Mouse (Mus musculus): Measurements from ENCODE around the gene Kctd2.
"Not testable (repeated sequence)": the region's sequence is repeated elsewhere in the genome, so short reads cannot be mapped to it uniquely, and the experiment has no call there.

Gene Kctd2

GRCm38 (mm10) chr11:115439326-115439725, 19.4 kb downstream of the Kctd2 start:
- DNase-seq (ENCODE audit: low read depth, low spot score) = no peak

DNA sequence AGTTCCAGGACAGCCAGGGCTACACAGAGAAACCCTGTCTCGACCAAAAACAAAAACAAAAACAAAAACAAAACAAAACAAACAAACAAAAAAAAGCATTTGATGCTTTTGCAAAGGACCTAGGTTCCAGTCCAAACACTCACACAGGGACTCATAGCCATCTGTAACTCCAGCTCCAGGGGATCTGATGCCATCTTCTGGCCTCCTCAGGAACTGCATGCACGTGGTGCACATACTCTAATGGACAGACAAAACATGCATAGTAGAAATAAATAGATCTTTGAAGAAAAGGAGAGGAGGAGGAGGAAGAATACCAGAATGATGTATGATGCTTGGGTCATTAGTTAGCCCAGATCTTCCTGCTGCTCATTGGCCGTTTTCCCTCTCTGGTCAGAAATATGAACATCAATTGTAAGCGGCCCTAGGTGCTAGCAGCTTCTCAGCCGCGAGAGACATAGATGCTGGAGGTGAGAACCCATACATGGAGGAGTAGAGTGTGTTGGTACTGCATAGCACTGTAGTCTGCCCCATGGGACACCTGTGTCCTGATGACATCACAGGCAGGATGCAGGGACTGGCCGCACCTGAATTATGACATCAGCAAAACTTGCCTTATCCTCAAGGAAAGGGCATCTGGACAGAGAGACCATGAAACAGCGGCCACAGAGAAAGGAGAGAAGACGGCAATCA, 20.1 kb downstream of the Kctd2 start, which contains the start of gene Trim80:
Trim80 (plus strand) TSS at position 640 of the 690 bp plus-strand sequence.
- no peak for DNase-seq (ENCODE audit: low read depth, low spot score)

DNA sequence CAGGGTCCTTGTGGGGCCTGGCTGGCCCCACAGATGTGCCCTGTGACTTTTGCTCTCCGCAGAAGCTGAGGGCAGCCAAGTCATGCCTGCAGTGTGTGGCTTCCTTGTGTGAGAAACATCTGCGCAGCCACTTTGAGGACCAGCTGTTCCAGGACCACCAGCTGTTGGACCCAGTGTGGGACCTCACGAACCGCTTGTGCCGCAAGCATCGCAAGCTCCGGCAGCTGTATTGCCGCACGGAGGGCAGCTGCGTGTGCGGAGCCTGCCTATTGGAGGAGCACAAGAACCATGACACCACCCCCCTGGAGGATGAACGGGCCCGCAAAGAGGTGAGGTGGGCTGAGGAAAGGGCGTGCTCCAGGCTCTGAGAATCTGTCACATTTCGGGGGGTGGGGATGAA, 21.5 kb downstream of the Kctd2 start:
- no peak for DNase-seq (ENCODE audit: low read depth, low spot score)

GRCm38 (mm10) chr11:115446906-115447305, 27.0 kb downstream of the Kctd2 start:
- no peak for DNase-seq (ENCODE audit: low read depth, low spot score)

GRCm38 (mm10) chr11:115447321-115447885, 27.5 kb downstream of the Kctd2 start:
- no peak for DNase-seq (ENCODE audit: low read depth, low spot score)

- DNase-seq (ENCODE audit: low read depth, low spot score) = no peak
These were observed 28.1 kb downstream of the Kctd2 start for GRCm38 (mm10) chr11:115448075-115448474.

DNA sequence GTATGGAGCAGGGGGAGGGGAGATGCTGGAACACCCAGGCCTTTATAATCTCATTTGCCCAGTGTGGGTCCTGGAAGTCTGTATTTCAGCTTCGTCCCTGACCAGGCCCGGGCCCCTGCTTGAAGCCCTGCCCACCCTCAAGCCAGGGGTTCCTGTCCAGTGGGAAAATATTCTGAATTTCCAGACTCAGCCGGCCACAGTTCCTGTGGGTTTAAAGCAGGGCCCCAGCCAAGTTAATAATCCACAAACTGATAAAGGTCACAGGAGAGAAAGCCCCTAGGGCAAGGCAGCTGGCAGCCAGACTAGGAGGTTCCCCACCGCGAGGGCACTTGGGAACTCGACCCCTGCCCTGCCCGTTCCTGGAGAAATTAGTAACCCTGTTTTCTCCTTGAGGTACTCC, 29.1 kb downstream of the Kctd2 start:
- DNase-seq (ENCODE audit: low read depth, low spot score) = no peak

GRCm38 (mm10) chr11:115450176-115450575, 30.2 kb downstream of the Kctd2 start:
- DNase-seq (ENCODE audit: low read depth, low spot score) = no peak

DNA sequence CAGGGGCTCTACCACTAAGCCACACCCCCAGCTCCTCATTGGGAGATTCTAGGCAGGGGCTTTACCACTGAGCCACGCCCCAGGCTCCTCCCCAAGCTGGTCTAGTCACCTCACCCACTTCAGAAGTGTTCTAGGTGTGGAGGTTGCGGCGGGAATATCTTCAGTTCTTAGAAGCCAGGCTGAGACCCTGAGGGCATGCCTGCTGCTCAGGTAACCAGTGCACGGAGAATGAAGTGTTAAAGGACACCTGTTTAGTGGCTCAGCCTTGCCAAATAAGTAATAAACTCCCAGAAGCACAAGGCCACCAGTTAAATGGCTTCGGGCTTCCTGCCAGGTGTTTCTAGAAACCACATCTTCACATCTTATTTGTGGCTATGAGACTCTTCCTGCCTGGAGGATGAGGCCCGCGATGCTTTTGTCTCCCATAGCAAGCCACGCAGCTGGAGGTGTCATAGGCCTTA, 31.9 kb downstream of the Kctd2 start:
- no peak for DNase-seq (ENCODE audit: low read depth, low spot score)

GRCm38 (mm10) chr11:115452281-115452860, 32.4 kb downstream of the Kctd2 start:
- DNase-seq (ENCODE audit: low read depth, low spot score) = no peak

DNA sequence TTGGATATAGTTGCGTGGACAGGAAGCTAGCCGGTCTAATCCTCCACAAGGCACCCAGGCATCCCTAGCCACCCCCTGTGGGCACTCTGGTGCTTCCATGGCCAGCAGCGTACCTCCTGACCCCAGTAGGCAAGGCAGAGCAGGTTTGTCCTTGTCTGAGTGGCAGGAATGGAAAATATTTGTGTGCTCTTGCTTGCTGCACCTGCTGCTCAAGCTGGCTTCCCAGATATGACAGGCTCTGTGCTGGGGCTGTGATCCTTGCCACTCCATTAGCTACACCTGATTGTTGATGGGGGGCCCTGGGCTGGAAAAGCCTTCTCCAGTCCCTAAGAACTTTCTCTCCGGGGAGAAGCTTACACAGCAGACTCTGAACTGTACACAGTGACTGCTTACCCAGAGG, 33.4 kb downstream of the Kctd2 start:
- no peak for DNase-seq (ENCODE audit: low read depth, low spot score)

DNA sequence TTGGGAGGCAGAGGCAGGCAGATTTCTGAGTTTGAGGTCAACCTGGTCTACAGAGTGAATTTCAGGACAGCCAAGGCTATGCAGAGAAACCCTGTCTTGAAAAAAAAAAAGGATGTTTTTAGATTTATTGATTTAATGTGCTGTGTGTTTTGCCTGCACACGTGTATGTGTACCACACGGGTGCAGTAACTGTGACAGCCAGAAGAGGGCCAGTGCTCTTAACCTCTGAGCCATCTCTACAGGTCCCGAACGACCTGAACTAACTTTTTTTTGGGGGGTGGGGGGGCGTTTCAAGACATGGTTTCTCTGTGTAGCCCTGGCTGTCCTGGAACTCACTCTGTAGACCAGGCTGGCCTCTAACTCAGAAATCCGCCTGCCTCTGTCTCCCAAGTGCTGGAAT, 34.9 kb downstream of the Kctd2 start:
- not testable (repeated sequence) for DNase-seq (ENCODE audit: low read depth, low spot score)

DNA sequence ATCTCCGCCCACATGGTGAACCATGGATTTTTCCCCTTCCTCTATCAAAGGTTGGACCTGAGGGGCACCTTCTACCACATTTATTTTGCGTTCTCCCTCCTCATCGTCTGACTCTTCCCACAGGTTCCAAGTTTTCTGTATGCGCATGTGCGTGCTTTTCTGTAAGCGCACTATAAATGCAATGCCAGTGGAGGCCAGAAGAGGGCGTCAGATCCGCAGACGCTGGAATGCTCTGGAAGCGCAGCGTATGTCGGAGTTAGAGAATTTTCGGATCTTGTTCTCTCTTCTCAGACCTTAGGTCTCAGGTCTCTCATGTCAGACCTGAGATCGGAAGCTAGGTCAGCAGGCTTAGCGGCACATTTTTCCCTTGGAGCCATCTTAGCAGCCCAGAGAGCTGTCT, 35.7 kb downstream of the Kctd2 start:
- no peak for DNase-seq (ENCODE audit: low read depth, low spot score)

DNA sequence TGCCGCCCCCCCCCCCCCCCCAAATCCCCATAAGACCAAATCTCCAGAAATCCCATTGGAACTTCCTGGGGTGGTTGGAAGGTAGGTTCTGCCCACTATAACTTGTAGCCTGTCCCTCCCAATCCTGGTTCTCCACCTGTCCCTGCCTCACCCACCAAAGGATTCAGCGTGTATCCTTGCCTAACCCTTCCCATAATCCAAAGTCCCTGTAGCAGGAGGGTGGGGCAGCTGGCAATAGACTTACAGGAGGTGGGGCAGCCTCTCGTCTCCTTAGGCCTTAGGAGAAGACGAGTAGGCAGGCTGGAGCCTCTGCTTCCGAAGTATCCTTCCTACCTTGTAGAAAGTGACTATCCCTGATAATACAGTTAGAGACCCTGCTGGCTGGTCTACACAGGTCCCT, 36.3 kb downstream of the Kctd2 start:
- no peak for DNase-seq (ENCODE audit: low read depth, low spot score)

DNA sequence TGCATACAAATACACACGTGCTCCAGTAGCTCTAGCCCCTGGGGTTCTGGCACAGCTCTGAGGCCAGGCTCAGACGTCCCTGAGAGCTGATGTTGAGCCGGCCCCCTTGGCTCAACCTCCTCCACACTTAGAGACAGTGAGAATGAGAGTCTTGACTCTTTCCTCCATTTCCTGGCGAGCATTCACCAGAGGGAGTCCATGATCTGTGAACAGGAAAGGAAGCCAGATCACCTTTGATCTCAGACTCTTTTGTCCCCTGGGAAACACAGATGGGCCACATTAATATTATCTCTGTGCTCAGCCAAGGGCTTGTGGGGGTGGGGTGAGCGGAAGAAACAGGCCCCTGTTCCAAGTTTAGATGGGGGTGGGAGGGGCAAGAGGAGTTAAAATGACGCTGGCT, 37.5 kb downstream of the Kctd2 start:
- DNase-seq (ENCODE audit: low read depth, low spot score) = no peak

DNA sequence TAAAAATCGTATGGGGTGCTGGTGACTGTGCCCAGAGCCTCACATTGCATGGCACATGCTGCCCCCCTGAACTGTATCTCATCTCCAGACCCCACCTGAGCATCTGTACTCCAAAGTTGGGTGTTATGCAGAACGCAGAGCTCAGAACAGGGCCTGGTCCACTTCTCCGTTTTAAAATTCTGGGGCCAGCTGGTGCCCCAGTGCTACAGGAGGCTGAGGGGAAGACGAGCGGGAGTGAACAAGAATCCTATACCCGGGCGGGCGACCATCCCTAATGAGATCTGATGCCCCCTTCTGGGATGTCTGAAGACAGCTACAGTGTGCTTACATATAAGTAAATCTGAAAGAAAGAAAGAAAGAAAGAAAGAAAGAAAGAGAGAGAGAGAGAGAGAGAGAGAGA, 41.0 kb downstream of the Kctd2 start:
- no peak for DNase-seq (ENCODE audit: low read depth, low spot score)

- DNase-seq (ENCODE audit: low read depth, low spot score) = no peak
These were observed 41.9 kb downstream of the Kctd2 start for GRCm38 (mm10) chr11:115461846-115462242.

- no peak for DNase-seq (ENCODE audit: low read depth, low spot score)
These were observed 42.4 kb downstream of the Kctd2 start, which contains the start of gene Slc16a5 for GRCm38 (mm10) chr11:115462243-115462891. Gene Slc16a5, plus strand, starts transcription at chr11:115462474.

GRCm38 (mm10) chr11:115463397-115463796, 43.5 kb downstream of the Kctd2 start:
- no peak for DNase-seq (ENCODE audit: low read depth, low spot score)

GRCm38 (mm10) chr11:115464851-115465250, 44.9 kb downstream of the Kctd2 start:
- DNase-seq (ENCODE audit: low read depth, low spot score) = no peak

DNA sequence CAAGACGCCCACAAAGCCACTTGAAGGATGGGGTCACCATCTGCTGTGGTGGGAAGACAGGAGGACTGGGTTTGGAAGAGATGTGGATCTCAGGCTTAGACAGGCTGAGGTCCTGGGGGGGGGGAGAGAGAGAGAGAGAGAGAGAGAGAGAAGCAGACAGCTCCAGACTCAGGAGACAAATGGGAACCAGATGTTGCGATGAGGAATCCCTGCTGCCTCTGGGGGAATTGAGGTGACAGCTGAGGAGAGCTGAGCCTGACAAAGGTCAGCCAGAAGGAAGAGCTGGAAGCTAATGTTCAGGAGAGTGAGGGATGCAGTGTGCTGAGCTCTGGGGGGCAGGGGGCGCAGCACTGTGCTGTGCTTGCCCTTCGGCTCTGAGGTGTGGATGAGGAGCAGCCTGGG, 47.3 kb downstream of the Kctd2 start:
- DNase-seq (ENCODE audit: low read depth, low spot score) = no peak

DNA sequence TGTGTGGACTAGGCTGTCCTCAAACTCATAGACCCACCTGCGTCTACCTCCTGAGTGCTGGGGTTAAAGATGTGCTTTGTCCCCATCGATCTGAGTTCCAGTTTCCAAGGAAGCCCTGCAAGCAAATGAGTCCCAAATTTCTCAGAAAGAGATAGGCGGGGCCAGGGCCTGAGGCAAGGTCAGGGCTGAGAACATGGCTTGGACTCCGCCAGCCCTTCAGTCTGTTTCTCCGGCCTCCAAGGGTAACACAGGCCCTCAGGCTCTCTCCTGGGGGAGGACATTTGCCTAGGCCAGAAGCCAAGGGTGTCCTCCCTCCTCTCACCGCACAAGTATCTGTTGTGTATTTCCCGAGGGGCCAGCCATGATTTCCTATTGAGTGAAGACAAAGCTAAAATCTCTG, 52.3 kb downstream of the Kctd2 start:
- DNase-seq (ENCODE audit: low read depth, low spot score) = no peak

All from WW6 (cell line).